Mouse (Mus musculus) adrenal gland (tissue): ENCODE measurements at regions not wholly inside any gene's neighbourhood (a gene's known extent, or its start where the extent isn't known, plus 50 kb on each side); places are given as distances from the start of the nearest gene placed in this dataset.

Experiments
- intact Hi-C: fragments of 180-260 bp; cut with DNase I; formaldehyde crosslinking; loops from one replicate; pipeline ENCODE4 v1.15.1; 2025

- intact Hi-C loops, result no loop called here
Measured at GRCm38 (mm10) chrX:11708325-11708724, 380.7 kb downstream of the H2al1j start.

- intact Hi-C loops, result no loop called here
Measured at GRCm38 (mm10) chrX:11709326-11709725, 381.7 kb downstream of the H2al1j start.

- intact Hi-C loops, result no loop called here
Measured at GRCm38 (mm10) chrX:11713423-11713822, 385.8 kb downstream of the H2al1j start.

GRCm38 (mm10) chrX:11716773-11717172 is 389.2 kb downstream of the H2al1j start:
- intact Hi-C loops, result no loop called here

GRCm38 (mm10) chrX:11718778-11719177 is 391.2 kb downstream of the H2al1j start:
- intact Hi-C loops, result no loop called here

- intact Hi-C loops, result no loop called here
Measured at GRCm38 (mm10) chrX:11720517-11720916, 392.9 kb downstream of the H2al1j start.

GRCm38 (mm10) chrX:11722730-11723129 is 395.1 kb downstream of the H2al1j start:
- intact Hi-C loops, result no loop called here

GRCm38 (mm10) chrX:11724718-11725117 is 397.1 kb downstream of the H2al1j start:
- intact Hi-C loops, result no loop called here

- intact Hi-C loops, result no loop called here
Measured at GRCm38 (mm10) chrX:11726524-11727231, 399.1 kb downstream of the H2al1j start.

GRCm38 (mm10) chrX:11728481-11728880 is 400.9 kb downstream of the H2al1j start:
- intact Hi-C loops, result no loop called here

- intact Hi-C loops, result no loop called here
Measured at GRCm38 (mm10) chrX:11729992-11730391, 402.4 kb downstream of the H2al1j start.

- intact Hi-C loops, result no loop called here
Measured at GRCm38 (mm10) chrX:11732371-11732770, 404.7 kb downstream of the H2al1j start.

GRCm38 (mm10) chrX:11734505-11735435 is 407.1 kb downstream of the H2al1j start:
- intact Hi-C loops, result no loop called here

GRCm38 (mm10) chrX:11735516-11736170 is 408.0 kb downstream of the H2al1j start:
- intact Hi-C loops, result no loop called here

- intact Hi-C loops, result no loop called here
Measured at GRCm38 (mm10) chrX:11736481-11736880, 408.9 kb downstream of the H2al1j start.

GRCm38 (mm10) chrX:11739565-11739964 is 411.9 kb downstream of the H2al1j start:
- intact Hi-C loops, result no loop called here

- intact Hi-C loops, result loop anchor here (10.0 kb wide), 1 partner anchor 101 kb away; no protein-coding TSS in a partner anchor
Measured at GRCm38 (mm10) chrX:11745911-11746310, 414.2 kb downstream of the Bcor start.

GRCm38 (mm10) chrX:11747386-11748121 is 412.6 kb downstream of the Bcor start:
- intact Hi-C loops, result loop anchor here (10.0 kb wide), 1 partner anchor 103 kb away; no protein-coding TSS in a partner anchor

GRCm38 (mm10) chrX:11748278-11748677 is 411.9 kb downstream of the Bcor start:
- intact Hi-C loops, result loop anchor here (10.0 kb wide), 1 partner anchor 103 kb away; no protein-coding TSS in a partner anchor

- intact Hi-C loops, result no loop called here
Measured at GRCm38 (mm10) chrX:11752513-11752912, 407.6 kb downstream of the Bcor start.
